8 mouse cellular contexts compared by ENCODE assay signal in genomic region chr2:92372767-92373436, GRCm38 (mm10). TPM values are rescaled to one million over a fixed set of nuclear protein-coding genes. Genes with fewer than 3 reads are reported as not detected.
DNase-seq lines count a peak whose midpoint lies in the region; ATAC-seq and TF ChIP-seq lines count a peak whose summit lies in the region.

No protein-coding gene starts in this region.

- H3K36me3 ChIP-seq in hindbrain, postnatal 0 days (ENCODE audit: insufficient read depth, low read length): no peaks in the 10 kb centered on the region; the same call in 1 of the 2 replicates
- H3K36me3 ChIP-seq in hindbrain, embryonic 16.5 days (ENCODE audit: control insufficient read depth, insufficient read depth, low read length): no peaks in the 10 kb centered on the region
- no peaks in the 10 kb centered on the region for H3K36me3 ChIP-seq in intestine, embryonic 15.5 days

- DNase-seq in hindbrain, postnatal 0 days (ENCODE audit: low spot score): peak; percentile 24
- DNase-seq in lung, postnatal 25 days (ENCODE audit: low spot score): peak; percentile 81
- no peak for DNase-seq in spleen, postnatal 10 days (ENCODE audit: low spot score in 2 of 2)
- DNase-seq in gastrocnemius, postnatal 36 days: no peak
- DNase-seq in frontal cortex, postnatal 25 days (ENCODE audit: low spot score in 2 of 2): no peak

- no peaks in the 10 kb centered on the region for H3K9me3 ChIP-seq in hindbrain, postnatal 0 days (ENCODE audit: low read length)
- H3K9me3 ChIP-seq in hindbrain, embryonic 16.5 days (ENCODE audit: control insufficient read depth, low read length): no peaks in the 10 kb centered on the region
- no peaks in the 10 kb centered on the region for H3K9me3 ChIP-seq in intestine, embryonic 15.5 days

- H3K27me3 ChIP-seq in hindbrain, postnatal 0 days (ENCODE audit: insufficient read depth, low read length): no peaks in the 10 kb centered on the region
- peaks cover 10% of the 10 kb centered on the region for H3K27me3 ChIP-seq in hindbrain, embryonic 16.5 days (replicated peaks; ENCODE audit: control insufficient read depth, insufficient read depth, low read length)
- peaks cover 10% of the 10 kb centered on the region; the same call in 1 of the 2 replicates for H3K27me3 ChIP-seq in intestine, embryonic 15.5 days (replicated peaks)

- H3K4me1 ChIP-seq in hindbrain, postnatal 0 days (ENCODE audit: insufficient read depth, low read length): peaks cover 29% of the 10 kb centered on the region
- H3K4me1 ChIP-seq in hindbrain, embryonic 16.5 days (ENCODE audit: control insufficient read depth, insufficient read depth, low read depth, low read length): peaks cover 38% of the 10 kb centered on the region
- H3K4me1 ChIP-seq in brown adipose tissue, adult 24 weeks (ENCODE audit: control insufficient read depth, insufficient read depth, insufficient read length, low read length): peaks cover 13% of the 10 kb centered on the region
- peaks cover 42% of the 10 kb centered on the region for H3K4me1 ChIP-seq in intestine, embryonic 15.5 days (replicated peaks)

- TF ChIP-seq CTCF in hindbrain, postnatal 0 days (IDR thresholded peaks at IDR 0.05; ENCODE audit: low read depth): no peak

- no peak overlapping the region for H3K4me3 ChIP-seq in hindbrain, postnatal 0 days (ENCODE audit: low read length)
- H3K4me3 ChIP-seq in hindbrain, embryonic 16.5 days (ENCODE audit: low read length): no peak overlapping the region
- H3K4me3 ChIP-seq in brown adipose tissue, adult 24 weeks (ENCODE audit: insufficient read depth, low read depth, low read length): no peak overlapping the region
- no peak overlapping the region for H3K4me3 ChIP-seq in intestine, embryonic 15.5 days (replicated peaks)

- no peak overlapping the region for H3K27ac ChIP-seq in hindbrain, postnatal 0 days
- H3K27ac ChIP-seq in hindbrain, embryonic 16.5 days (ENCODE audit: low read depth, low read length): no peak overlapping the region
- peak overlapping the region; percentile 22 for H3K27ac ChIP-seq in brown adipose tissue, adult 24 weeks (replicated peaks; ENCODE audit: low read depth, low read length)
- peak overlapping the region; percentile 6; the same call in 1 of the 2 replicates for H3K27ac ChIP-seq in intestine, embryonic 15.5 days

- WGBS in hindbrain, postnatal 0 days: 38% methylated on average over 9 of the region's 9 CpGs
- 47% methylated on average over 9 of the region's 9 CpGs for WGBS in hindbrain, embryonic 16.5 days
- 43% methylated on average over 9 of the region's 9 CpGs for WGBS in intestine, embryonic 15.5 days

- no peak for ATAC-seq in hindbrain, postnatal 0 days
- no peak for ATAC-seq in hindbrain, embryonic 16.5 days
- ATAC-seq in intestine, embryonic 15.5 days: no peak

- intact Hi-C loops in gastrocnemius, postnatal 36 days (cut with DNase I): no loop called here

- no peak overlapping the region for H3K4me2 ChIP-seq in hindbrain, postnatal 0 days (ENCODE audit: low read depth, low read length)
- no peak overlapping the region for H3K4me2 ChIP-seq in hindbrain, embryonic 16.5 days (ENCODE audit: low read length)
- no peak overlapping the region; the same call in 1 of the 2 replicates for H3K4me2 ChIP-seq in intestine, embryonic 15.5 days (replicated peaks)

- no peak overlapping the region for H3K9ac ChIP-seq in hindbrain, postnatal 0 days (replicated peaks; ENCODE audit: low read length)
- H3K9ac ChIP-seq in hindbrain, embryonic 16.5 days (ENCODE audit: low read depth, low read length): no peak overlapping the region
- no peak overlapping the region for H3K9ac ChIP-seq in intestine, embryonic 15.5 days

RNA-seq across cellular contexts. Expression of gene Pex16, which starts 1.6 kb away (rescaled TPM):
- total RNA-seq in hindbrain, postnatal 0 days (2014; rRNA removed): 27.8 and 35.2 TPM in 2 replicates
- 44.3 and 48.6 TPM in 2 replicates for polyA plus RNA-seq in hindbrain, postnatal 0 days (2015; fragmentation: Nextera tagmentation; extraction: Ambion mirVana)
- polyA plus RNA-seq in hindbrain, embryonic 16.5 days (2015; fragmentation: Nextera tagmentation; extraction: Ambion mirVana): 43.5 and 45.6 TPM in 2 replicates
- 78.2 and 89.5 TPM in 2 replicates for polyA plus RNA-seq in brown adipose tissue, adult 24 weeks (2012; ENCODE audit: insufficient read depth, insufficient read length, missing spikeins)
- 41.6 and 45.8 TPM in 2 replicates for polyA plus RNA-seq in intestine, embryonic 15.5 days (2015; fragmentation: Nextera tagmentation; extraction: Ambion mirVana)
- total RNA-seq in gastrocnemius, postnatal 36 days (2021): 10 to 100 TPM; 14.1 to 23.0 TPM

RNA-seq across cellular contexts. Expression of gene Large2, which starts 1.8 kb away (rescaled TPM):
- total RNA-seq in hindbrain, postnatal 0 days (2014; rRNA removed): 0.11 and 0.16 TPM in 2 replicates
- 1.8 and 2.1 TPM in 2 replicates for polyA plus RNA-seq in hindbrain, postnatal 0 days (2015; fragmentation: Nextera tagmentation; extraction: Ambion mirVana)
- polyA plus RNA-seq in hindbrain, embryonic 16.5 days (2015; fragmentation: Nextera tagmentation; extraction: Ambion mirVana): 1.7 and 2.3 TPM in 2 replicates
- polyA plus RNA-seq in brown adipose tissue, adult 24 weeks (2012; ENCODE audit: insufficient read depth, insufficient read length, missing spikeins): 1.9 TPM in 1 of 2 replicates, not detected in the other
- 10.0 and 11.8 TPM in 2 replicates for polyA plus RNA-seq in intestine, embryonic 15.5 days (2015; fragmentation: Nextera tagmentation; extraction: Ambion mirVana)
- total RNA-seq in gastrocnemius, postnatal 36 days (2021): under 1 TPM; 0.52 to 0.84 TPM

RNA-seq across cellular contexts. Expression of gene 1700029I15Rik, which starts 9.4 kb away (rescaled TPM):
- total RNA-seq in hindbrain, postnatal 0 days (2014; rRNA removed): 1.6 and 1.8 TPM in 2 replicates
- polyA plus RNA-seq in hindbrain, postnatal 0 days (2015; fragmentation: Nextera tagmentation; extraction: Ambion mirVana): 4.0 and 4.9 TPM in 2 replicates
- 5.8 and 7.7 TPM in 2 replicates for polyA plus RNA-seq in hindbrain, embryonic 16.5 days (2015; fragmentation: Nextera tagmentation; extraction: Ambion mirVana)
- 3.3 and 4.1 TPM in 2 replicates for polyA plus RNA-seq in brown adipose tissue, adult 24 weeks (2012; ENCODE audit: insufficient read depth, insufficient read length, missing spikeins)
- polyA plus RNA-seq in intestine, embryonic 15.5 days (2015; fragmentation: Nextera tagmentation; extraction: Ambion mirVana): 2.9 and 3.0 TPM in 2 replicates
- total RNA-seq in gastrocnemius, postnatal 36 days (2021): under 1 TPM; 0.81 to 0.99 TPM

RNA-seq across cellular contexts. Expression of gene Mapk8ip1, which starts 28.2 kb away (rescaled TPM):
- 361 and 373 TPM in 2 replicates for total RNA-seq in hindbrain, postnatal 0 days (2014; rRNA removed)
- polyA plus RNA-seq in hindbrain, postnatal 0 days (2015; fragmentation: Nextera tagmentation; extraction: Ambion mirVana): 177 and 182 TPM in 2 replicates
- 112 and 130 TPM in 2 replicates for polyA plus RNA-seq in hindbrain, embryonic 16.5 days (2015; fragmentation: Nextera tagmentation; extraction: Ambion mirVana)
- polyA plus RNA-seq in brown adipose tissue, adult 24 weeks (2012; ENCODE audit: insufficient read depth, insufficient read length, missing spikeins): 9.4 and 9.6 TPM in 2 replicates
- 19.4 and 21.3 TPM in 2 replicates for polyA plus RNA-seq in intestine, embryonic 15.5 days (2015; fragmentation: Nextera tagmentation; extraction: Ambion mirVana)
- 1 to 10 TPM; 6.9 to 7.2 TPM for total RNA-seq in gastrocnemius, postnatal 36 days (2021)

Comparison
In these comparisons a context has a peak if more than half of its experiments do, and no peak if none do; other contexts are left out.
1. DNase-seq: peak in hindbrain, postnatal 0 days (single experiment) and lung, postnatal 25 days (single experiment); none in spleen, postnatal 10 days (0 of 2), gastrocnemius, postnatal 36 days (0 of 2) and frontal cortex, postnatal 25 days (0 of 2).
2. H3K27ac ChIP-seq: peak in brown adipose tissue, adult 24 weeks (single experiment) and intestine, embryonic 15.5 days (single experiment); none in hindbrain, postnatal 0 days (single experiment) and hindbrain, embryonic 16.5 days (single experiment).